Mouse (Mus musculus): ENCODE data around the gene Sirt7.

GRCm38 (mm10) chr11:120625152-120625775 lies at the start of gene Sirt7:
- TF ChIP-seq CTCF (IDR thresholded peaks at IDR 0.05; ENCODE audit: low read depth, low read length) = no peak
- TF ChIP-seq GATA1 (IDR thresholded peaks at IDR 0.05; ENCODE audit: borderline replicate concordance, low read length) = no peak
